Mouse (Mus musculus) bone marrow, adult 2 months (tissue): ENCODE results near the gene 7420426K07Rik.

Experiments used
- CTCF ChIP-seq: fragments of 200-500 bp; IDR thresholded peaks from 2 replicates; pipeline ENCODE4 v1.5.1; 2011; ENCODE audit warnings: low read length, control low read depth; ENCODE audit not compliant: control insufficient read depth, insufficient read depth
- POLR2A ChIP-seq: fragments of 200-500 bp; IDR thresholded peaks from 2 replicates; pipeline ENCODE4 v1.6.1; 2011; ENCODE audit warnings: low read depth, mild to moderate bottlenecking, control low read depth, low read length, borderline replicate concordance; ENCODE audit not compliant: control insufficient read depth

DNA sequence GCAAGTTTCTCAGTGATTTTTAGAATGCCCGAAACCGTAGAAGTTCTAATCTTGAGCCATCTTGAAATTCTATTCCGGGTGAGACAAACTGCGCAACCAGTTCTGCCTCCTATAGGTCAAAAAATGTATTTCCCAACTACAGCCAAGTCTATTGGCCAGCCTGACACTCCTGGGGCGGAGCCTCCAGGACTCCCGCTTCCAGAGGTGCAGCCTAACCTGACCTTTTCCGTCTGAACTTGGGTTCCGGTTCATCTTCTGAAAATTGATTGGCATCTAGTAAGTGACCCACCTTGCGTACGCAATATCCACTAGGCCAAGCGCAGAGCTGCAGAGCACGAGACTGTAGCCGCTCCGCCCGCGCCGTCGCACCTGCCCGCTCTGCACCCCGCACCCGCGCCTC is 38.3 kb upstream of the 7420426K07Rik start, which contains the start of gene Prr23a3:
- TF ChIP-seq CTCF: no peak
- TF ChIP-seq POLR2A: no peak
